Mouse (Mus musculus) embryonic facial prominence, embryonic 13.5 days (tissue): ENCODE results near the gene Atp6v0c. TPM values are rescaled to one million over a fixed set of nuclear protein-coding genes. Genes with fewer than 3 reads are reported as not detected.

Source experiments
- ATAC-seq: fragments of 200-750 bp; cut with Nextera tagmentation; 2 replicates; pipeline ENCODE4 v1.8.0; 2017; ENCODE audit warnings: low read depth; ENCODE audit not compliant: insufficient number of reproducible peaks, insufficient read depth, low FRiP score, low TSS enrichment
- H3K27ac ChIP-seq: fragments of 300-500 bp; sonication (generic); 2 replicates; pipeline ENCODE4 v1.5.1; 2015; ENCODE audit warnings: moderate library complexity, mild to moderate bottlenecking, inconsistent platforms
- H3K27me3 ChIP-seq: fragments of 300-500 bp; sonication (generic); 2 replicates; pipeline ENCODE4 v1.6.1; 2015; ENCODE audit warnings: mild to moderate bottlenecking, inconsistent platforms
- H3K36me3 ChIP-seq: fragments of 300-500 bp; sonication (generic); 2 replicates; pipeline ENCODE4 v1.6.1; 2015; ENCODE audit warnings: mild to moderate bottlenecking, inconsistent platforms
- H3K4me1 ChIP-seq: fragments of 300-500 bp; sonication (generic); 2 replicates; pipeline ENCODE4 v1.6.1; 2015; ENCODE audit warnings: inconsistent platforms
- H3K4me2 ChIP-seq: fragments of 300-500 bp; sonication (generic); 2 replicates; pipeline ENCODE4 v1.6.1; 2015; ENCODE audit warnings: moderate library complexity, mild to moderate bottlenecking, inconsistent platforms
- H3K4me3 ChIP-seq: fragments of 300-500 bp; sonication (generic); 2 replicates; pipeline ENCODE4 v1.5.1; 2015; ENCODE audit warnings: mild to moderate bottlenecking, inconsistent platforms
- H3K9ac ChIP-seq: fragments of 300-500 bp; sonication (generic); 2 replicates; pipeline ENCODE4 v1.6.1; 2015; ENCODE audit warnings: mild to moderate bottlenecking, inconsistent platforms
- H3K9me3 ChIP-seq: fragments of 300-500 bp; sonication (generic); 2 replicates; pipeline ENCODE4 v1.6.1; 2016; ENCODE audit warnings: inconsistent platforms
- WGBS: fragments of 180-500 bp; shearing (Covaris S2); methylation state at CpG from one replicate; pipeline ENCODE4 v1.1.7; 2015; ENCODE audit warnings: mixed read lengths; 5-methylcytosine and 5-hydroxymethylcytosine counted together
- polyA plus RNA-seq: library from polyadenylated mRNA; unstranded; fragments of >200 nt; fragmentation: Nextera tagmentation; extraction: Ambion mirVana; gene quantifications from 2 replicates; pipeline ENCODE4 v1.2.1, GENCODE M21; 2015

Gene Atp6v0c
- polyA plus RNA-seq, 1 experiment from 2014 or later: 448 TPM

GRCm38 (mm10) chr17:24151890-24152563 lies 17.5 kb downstream of the Atp6v0c start:
- peaks cover 21% of the 10 kb centered on the region for H3K36me3 ChIP-seq
- no peaks in the 10 kb centered on the region for H3K27me3 ChIP-seq
- no peaks in the 10 kb centered on the region for H3K9me3 ChIP-seq
- H3K4me3 ChIP-seq: peak overlapping the region; percentile 48
- H3K4me1 ChIP-seq: peaks cover 18% of the 10 kb centered on the region
- peak overlapping the region; percentile 82 for H3K4me2 ChIP-seq
- no peak overlapping the region; the same call in 1 of the 2 replicates for H3K27ac ChIP-seq
- H3K9ac ChIP-seq: peak overlapping the region; percentile 64
- WGBS: under 1% methylated on average over 26 of the region's 26 CpGs
- ATAC-seq: peak; percentile 81

GRCm38 (mm10) chr17:24151382-24151781 lies 18.1 kb downstream of the Atp6v0c start:
- peaks cover 18% of the 10 kb centered on the region for H3K4me1 ChIP-seq

GRCm38 (mm10) chr17:24150824-24151223 lies 18.7 kb downstream of the Atp6v0c start, which contains the start of gene Pdpk1:
Gene Pdpk1 (minus strand): TSS chr17:24150924.
- WGBS: 86% methylated on average over 2 of the region's 2 CpGs
- Histone ChIP-seq H3K27me3 (no peaks in the 10 kb centered on the region), H3K4me3 (peak within 1 kb of the TSS; percentile 48), H3K4me2 (peak within 1 kb of the TSS; percentile 82), H3K9ac (peak within 1 kb of the TSS; percentile 64), H3K27ac (no peak within 1 kb of the TSS; the same call in 1 of the 2 replicates), H3K36me3 (peaks cover 9% of the 10 kb centered on the region), H3K9me3 (no peaks in the 10 kb centered on the region), H3K4me1 (peaks cover 18% of the 10 kb centered on the region)
- no peak for ATAC-seq

More at GRCm38 (mm10) chr17:24151382-24151781, 18.1 kb downstream of the Atp6v0c start:
- ATAC-seq: no peak
- WGBS: 13% methylated on average over 7 of the region's 7 CpGs
- Histone ChIP-seq H3K36me3 (peaks cover 15% of the 10 kb centered on the region), H3K27ac (no peak overlapping the region), H3K4me3 (peak overlapping the region; percentile 48), H3K9ac (peak overlapping the region; percentile 64; the same call in 1 of the 2 replicates), H3K4me2 (peak overlapping the region; percentile 82), H3K9me3 (no peaks in the 10 kb centered on the region), H3K27me3 (no peaks in the 10 kb centered on the region)

GRCm38 (mm10) chr17:24149421-24149820 lies 20.1 kb downstream of the Atp6v0c start:
- Histone ChIP-seq H3K27me3 (no peaks in the 10 kb centered on the region), H3K36me3 (no peaks in the 10 kb centered on the region), H3K27ac (no peak overlapping the region), H3K4me2 (no peak overlapping the region), H3K9ac (no peak overlapping the region), H3K9me3 (no peaks in the 10 kb centered on the region), H3K4me1 (peaks cover 18% of the 10 kb centered on the region), H3K4me3 (no peak overlapping the region)
- WGBS: 84% methylated on average over 7 of the region's 7 CpGs
- ATAC-seq: no peak

GRCm38 (mm10) chr17:24142897-24143296 lies 26.6 kb downstream of the Atp6v0c start:
- no peaks in the 10 kb centered on the region for H3K27me3 ChIP-seq
- no peak overlapping the region for H3K4me2 ChIP-seq
- no peaks in the 10 kb centered on the region for H3K36me3 ChIP-seq
- H3K9me3 ChIP-seq: no peaks in the 10 kb centered on the region
- WGBS: 44% methylated on average over 2 of the region's 2 CpGs
- H3K4me3 ChIP-seq: no peak overlapping the region
- no peak for ATAC-seq
- H3K4me1 ChIP-seq: peaks cover 23% of the 10 kb centered on the region
- no peak overlapping the region for H3K9ac ChIP-seq
- H3K27ac ChIP-seq: no peak overlapping the region

GRCm38 (mm10) chr17:24141425-24141920 lies 28.0 kb downstream of the Atp6v0c start:
- no peaks in the 10 kb centered on the region for H3K27me3 ChIP-seq
- H3K9ac ChIP-seq: peak overlapping the region; percentile 94
- H3K4me1 ChIP-seq: peaks cover 31% of the 10 kb centered on the region
- peak; percentile 95 for ATAC-seq
- WGBS: under 1% methylated on average over 57 of the region's 57 CpGs
- peak overlapping the region; percentile 85 for H3K4me2 ChIP-seq
- no peaks in the 10 kb centered on the region for H3K9me3 ChIP-seq
- peak overlapping the region; percentile 97 for H3K4me3 ChIP-seq
- peak overlapping the region; percentile 89 for H3K27ac ChIP-seq
- no peaks in the 10 kb centered on the region for H3K36me3 ChIP-seq

GRCm38 (mm10) chr17:24140845-24141424 lies 28.6 kb downstream of the Atp6v0c start:
- peak overlapping the region; percentile 89 for H3K27ac ChIP-seq
- peak overlapping the region; percentile 97 for H3K4me3 ChIP-seq
- no peaks in the 10 kb centered on the region for H3K36me3 ChIP-seq
- peak overlapping the region; percentile 85 for H3K4me2 ChIP-seq
- H3K9me3 ChIP-seq: no peaks in the 10 kb centered on the region
- under 1% methylated on average over 27 of the region's 43 CpGs for WGBS
- H3K9ac ChIP-seq: peak overlapping the region; percentile 94
- no peaks in the 10 kb centered on the region for H3K27me3 ChIP-seq
- no peak; the same call in none of the 2 replicates for ATAC-seq
- peaks cover 31% of the 10 kb centered on the region for H3K4me1 ChIP-seq

GRCm38 (mm10) chr17:24139968-24140367 lies 29.5 kb downstream of the Atp6v0c start:
- 87% methylated on average over 4 of the region's 4 CpGs for WGBS
- Histone ChIP-seq H3K27ac (no peak overlapping the region), H3K4me3 (peak overlapping the region; percentile 97), H3K9me3 (no peaks in the 10 kb centered on the region), H3K4me2 (peak overlapping the region; percentile 85), H3K36me3 (no peaks in the 10 kb centered on the region), H3K4me1 (peaks cover 31% of the 10 kb centered on the region), H3K27me3 (no peaks in the 10 kb centered on the region), H3K9ac (peak overlapping the region; percentile 94)
- ATAC-seq: no peak

- H3K36me3 ChIP-seq: no peaks in the 10 kb centered on the region
- H3K27ac ChIP-seq: no peak overlapping the region
- ATAC-seq: no peak
- H3K9ac ChIP-seq: no peak overlapping the region
- H3K4me1 ChIP-seq: peaks cover 31% of the 10 kb centered on the region
- 84% methylated on average over 3 of the region's 3 CpGs for whole genome bisulfite sequencing
- no peak overlapping the region for H3K4me3 ChIP-seq
- H3K9me3 ChIP-seq: no peaks in the 10 kb centered on the region
- H3K4me2 ChIP-seq: no peak overlapping the region
- no peaks in the 10 kb centered on the region for H3K27me3 ChIP-seq
These were observed 30.2 kb downstream of the Atp6v0c start for GRCm38 (mm10) chr17:24139256-24139655.

- Histone ChIP-seq H3K27me3 (no peaks in the 10 kb centered on the region), H3K4me3 (no peak overlapping the region), H3K4me1 (peaks cover 31% of the 10 kb centered on the region), H3K9ac (no peak overlapping the region), H3K9me3 (no peaks in the 10 kb centered on the region), H3K4me2 (no peak overlapping the region), H3K27ac (no peak overlapping the region), H3K36me3 (no peaks in the 10 kb centered on the region)
- no peak for ATAC-seq
- 55% methylated on average over 2 of the region's 2 CpGs for WGBS
These were observed 32.1 kb downstream of the Atp6v0c start for GRCm38 (mm10) chr17:24137226-24137880.

- Histone ChIP-seq H3K9ac (no peak overlapping the region), H3K4me1 (peaks cover 20% of the 10 kb centered on the region), H3K27ac (no peak overlapping the region), H3K4me3 (no peak overlapping the region), H3K36me3 (no peaks in the 10 kb centered on the region), H3K27me3 (no peaks in the 10 kb centered on the region), H3K9me3 (no peaks in the 10 kb centered on the region), H3K4me2 (no peak overlapping the region)
- ATAC-seq: no peak
These were observed 35.4 kb downstream of the Atp6v0c start for GRCm38 (mm10) chr17:24134062-24134461.
